ENCODE assay signal across 21 mouse cellular contexts in the genomic region with DNA sequence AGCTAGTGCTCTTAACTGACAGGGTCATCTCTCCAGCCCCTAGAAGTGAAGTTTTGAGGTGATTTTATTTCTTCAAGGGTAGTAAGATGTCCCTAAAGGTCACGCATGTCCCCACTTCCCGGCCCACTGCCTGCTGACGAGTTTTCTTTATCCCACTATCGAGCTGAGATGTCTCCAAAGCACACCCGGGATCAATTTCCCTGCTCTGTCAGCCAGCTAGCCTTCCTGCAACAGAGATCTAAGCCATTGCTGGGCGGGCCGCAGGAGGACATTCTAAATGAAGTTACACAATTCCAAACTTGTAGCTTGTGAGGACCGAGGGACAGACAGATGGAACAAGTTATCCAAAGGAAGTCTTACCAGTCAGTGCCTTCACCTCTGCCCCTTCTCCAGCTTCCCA. TPM values are rescaled to one million over a fixed set of nuclear protein-coding genes. Genes with fewer than 3 reads are reported as not detected.
A peak's percentile ranks its signal among the peaks of the same experiment; 100 is the strongest.
DNase-seq lines count a peak whose midpoint lies in the region; ATAC-seq and TF ChIP-seq lines count a peak whose summit lies in the region.
"Had no signal": no experiment of that assay in that cellular context is flagged by ENCODE, and none has a peak within 500 bp of the region (broad histone marks: within the 10 kb centered on the region; RNA-seq: fewer than 3 reads in every experiment).

No protein-coding gene starts in this region.

- DNase-seq in gastrocnemius, adult 2 months, result no peak
- DNase-seq in gastrocnemius, postnatal 14 days, result no peak
- DNase-seq in liver, adult 2 months (ENCODE audit: extremely low read depth, low read depth, low spot score), result no peak
- no peak for DNase-seq in liver, embryonic 11.5 days (ENCODE audit: low spot score)
- DNase-seq in embryonic facial prominence, embryonic 10.5 days (ENCODE audit: low spot score), result peak; percentile 59
- DNase-seq in urinary bladder, adult 2 months (ENCODE audit: low spot score), result no peak
- DNase-seq: adrenal gland, adult 2 months; cerebellum, adult 11-12 months; embryo, embryonic 11 days; heart, postnatal 14 days; layer of hippocampus, adult 9-11 months; retina, postnatal 1 day; thymus, postnatal 14 days had no signal

- WGBS in liver, adult 2 months, result 78% methylated on average over 8 of the region's 8 CpGs
- WGBS in liver, embryonic 11.5 days, result 68% methylated on average over 8 of the region's 8 CpGs
- WGBS in embryonic facial prominence, embryonic 10.5 days, result 22% methylated on average over 8 of the region's 8 CpGs
- WGBS in limb, embryonic 13.5 days, result 46% methylated on average over 8 of the region's 8 CpGs

- no peak overlapping the region; the same call in 1 of the 2 replicates for H3K9ac ChIP-seq in liver, adult 2 months (ENCODE audit: low read depth, low read length)
- H3K9ac ChIP-seq in liver, embryonic 11.5 days (ENCODE audit: low read depth, low read length), result no peak overlapping the region; the same call in 1 of the 2 replicates
- no peak overlapping the region for H3K9ac ChIP-seq in limb, embryonic 13.5 days

- TF ChIP-seq CTCF in gastrocnemius, adult 2 months (IDR thresholded peaks at IDR 0.05), result no peak
- no peak for TF ChIP-seq CTCF in liver, adult 2 months (IDR thresholded peaks at IDR 0.05; ENCODE audit: low read depth, low read length)

- no peak for ATAC-seq in liver, embryonic 11.5 days (replicated peaks; ENCODE audit: low FRiP score)
- ATAC-seq in limb, embryonic 13.5 days (ENCODE audit: low FRiP score, low read depth), result no peak

- peaks cover 12% of the 10 kb centered on the region for H3K4me1 ChIP-seq in liver, adult 2 months (ENCODE audit: control insufficient read depth, insufficient read depth, low read length)
- H3K4me1 ChIP-seq in liver, embryonic 11.5 days (replicated peaks; ENCODE audit: control insufficient read depth, insufficient read depth, low read length), result peaks cover 60% of the 10 kb centered on the region
- peaks cover 70% of the 10 kb centered on the region for H3K4me1 ChIP-seq in embryonic facial prominence, embryonic 10.5 days
- peaks cover 44% of the 10 kb centered on the region for H3K4me1 ChIP-seq in limb, embryonic 13.5 days

- TF ChIP-seq POLR2A in liver, adult 2 months (IDR thresholded peaks at IDR 0.05; ENCODE audit: extremely low read depth, insufficient read depth, low read length), result no peak

- H3K27me3 ChIP-seq in liver, adult 2 months (ENCODE audit: control insufficient read depth, insufficient read depth, low read length), result no peaks in the 10 kb centered on the region
- H3K27me3 ChIP-seq in liver, embryonic 11.5 days (replicated peaks; ENCODE audit: control insufficient read depth, insufficient read depth, low read length), result peaks cover 10% of the 10 kb centered on the region
- peaks cover 86% of the 10 kb centered on the region for H3K27me3 ChIP-seq in embryonic facial prominence, embryonic 10.5 days (replicated peaks; ENCODE audit: low read depth, poor library complexity, severe bottlenecking)
- peaks cover 41% of the 10 kb centered on the region for H3K27me3 ChIP-seq in limb, embryonic 13.5 days

- H3K36me3 ChIP-seq in liver, adult 2 months (ENCODE audit: control insufficient read depth, insufficient read depth, low read length), result no peaks in the 10 kb centered on the region
- H3K36me3 ChIP-seq in liver, embryonic 11.5 days (ENCODE audit: control insufficient read depth, insufficient read depth, low read length), result no peaks in the 10 kb centered on the region
- H3K36me3 ChIP-seq in embryonic facial prominence, embryonic 10.5 days (replicated peaks), result no peaks in the 10 kb centered on the region
- H3K36me3 ChIP-seq in limb, embryonic 13.5 days, result no peaks in the 10 kb centered on the region
- H3K36me3 ChIP-seq: forebrain, embryonic 12.5 days; midbrain, embryonic 10.5 days had no signal

- intact Hi-C loops in gastrocnemius, adult 2 months (cut with DNase I), result no loop called here
- intact Hi-C loops in gastrocnemius, postnatal 14 days (cut with DNase I; ENCODE audit: low total_unique reads), result no loop called here

- no peak overlapping the region; the same call in 1 of the 2 replicates for H3K4me2 ChIP-seq in liver, embryonic 11.5 days
- H3K4me2 ChIP-seq in limb, embryonic 13.5 days (replicated peaks), result 0 out of 2 replicates have a peak overlapping the region, but pooled peaks have one; percentile 7

- peak overlapping the region; percentile 90 for H3K27ac ChIP-seq in gastrocnemius, adult 2 months
- H3K27ac ChIP-seq in liver, adult 2 months (replicated peaks; ENCODE audit: insufficient read depth, low read depth, low read length), result peak overlapping the region; percentile 93
- H3K27ac ChIP-seq in liver, embryonic 11.5 days (ENCODE audit: low read depth, low read length), result no peak overlapping the region
- H3K27ac ChIP-seq in embryonic facial prominence, embryonic 10.5 days (replicated peaks), result peak overlapping the region; percentile 76; the same call in 1 of the 2 replicates
- H3K27ac ChIP-seq in limb, embryonic 13.5 days, result no peak overlapping the region
- H3K27ac ChIP-seq: forebrain, embryonic 12.5 days; kidney, postnatal 0 days; liver, embryonic 14.5 days had no signal

- no peaks in the 10 kb centered on the region for H3K9me3 ChIP-seq in liver, embryonic 11.5 days (ENCODE audit: control insufficient read depth, low read length)
- H3K9me3 ChIP-seq in embryonic facial prominence, embryonic 10.5 days, result no peaks in the 10 kb centered on the region
- no peaks in the 10 kb centered on the region for H3K9me3 ChIP-seq in limb, embryonic 13.5 days
- H3K9me3 ChIP-seq: forebrain, embryonic 12.5 days; midbrain, embryonic 10.5 days had no signal

- no peak overlapping the region for H3K4me3 ChIP-seq in gastrocnemius, adult 2 months
- H3K4me3 ChIP-seq in liver, adult 2 months (ENCODE audit: insufficient read depth, low read depth, low read length), result no peak overlapping the region
- no peak overlapping the region for H3K4me3 ChIP-seq in liver, embryonic 11.5 days (ENCODE audit: low read depth, low read length)
- H3K4me3 ChIP-seq in embryonic facial prominence, embryonic 10.5 days, result 0 out of 2 replicates have a peak overlapping the region, but pooled peaks have one; percentile 8
- 0 out of 2 replicates have a peak overlapping the region, but pooled peaks have one; percentile 4 for H3K4me3 ChIP-seq in limb, embryonic 13.5 days

- no peaks in the 10 kb centered on the region; the same call in 1 of the 2 replicates for H3K79me2 ChIP-seq in liver, adult 2 months (ENCODE audit: control insufficient read depth, insufficient read depth, low read length)

RNA-seq across cellular contexts. Expression of a gene that starts 0.9 kb away (rescaled TPM):
- 10 to 100 TPM; 27.4 to 44.7 TPM for total RNA-seq in gastrocnemius, adult 2 months (2021)
- total RNA-seq in gastrocnemius, postnatal 14 days (2021), result 10 to 100 TPM; 59.2 to 71.6 TPM
- total RNA-seq in liver, adult 2 months (2014; rRNA removed), result 220 and 240 TPM in 2 replicates
- polyA plus RNA-seq in liver, adult 2 months (2012; rRNA removed), result 618 and 693 TPM in 2 replicates
- polyA plus RNA-seq in liver, embryonic 11.5 days (2014; fragmentation: Nextera tagmentation; extraction: Ambion mirVana), result 277 and 325 TPM in 2 replicates
- 53.4 and 58.1 TPM in 2 replicates for polyA plus RNA-seq in embryonic facial prominence, embryonic 10.5 days (2016; fragmentation: Nextera tagmentation; extraction: Ambion mirVana)
- 74.0 and 83.4 TPM in 2 replicates for polyA plus RNA-seq in limb, embryonic 13.5 days (2015; fragmentation: Nextera tagmentation; extraction: Ambion mirVana)
- polyA plus RNA-seq in urinary bladder, adult 2 months (2012; rRNA removed), result 210 and 219 TPM in 2 replicates

RNA-seq across cellular contexts. Expression of a gene that starts 1.6 kb away (rescaled TPM):
- under 1 TPM in 1 of 2 experiments, not detected in 1; 0.36 TPM for total RNA-seq in gastrocnemius, adult 2 months (2021)
- total RNA-seq in gastrocnemius, postnatal 14 days (2021), result 1 to 10 TPM; 6.2 to 7.3 TPM
- not detected in 2 replicates for total RNA-seq in liver, adult 2 months (2014; rRNA removed)
- polyA plus RNA-seq in liver, adult 2 months (2012; rRNA removed), result not detected in 2 replicates
- polyA plus RNA-seq in liver, embryonic 11.5 days (2014; fragmentation: Nextera tagmentation; extraction: Ambion mirVana), result 0.62 and 1.0 TPM in 2 replicates
- 0.39 TPM in 2 replicates for polyA plus RNA-seq in embryonic facial prominence, embryonic 10.5 days (2016; fragmentation: Nextera tagmentation; extraction: Ambion mirVana)
- polyA plus RNA-seq in limb, embryonic 13.5 days (2015; fragmentation: Nextera tagmentation; extraction: Ambion mirVana), result 26.5 and 26.7 TPM in 2 replicates
- 0.31 and 0.84 TPM in 2 replicates for polyA plus RNA-seq in urinary bladder, adult 2 months (2012; rRNA removed)
- total RNA-seq: adrenal gland, adult 2 months; heart, adult 18-20 months; heart, postnatal 14 days; MEL; neutrophil, adult 5-6 weeks had no signal
- polyA plus RNA-seq: liver, embryonic 14.5 days had no signal

RNA-seq across cellular contexts. Expression of a gene that starts 27.2 kb away (rescaled TPM):
- total RNA-seq in gastrocnemius, adult 2 months (2021), result 1,000 to 10,000 TPM; 1,106 to 1,162 TPM
- total RNA-seq in gastrocnemius, postnatal 14 days (2021), result 100 to 1,000 TPM; 735 to 778 TPM
- total RNA-seq in liver, adult 2 months (2014; rRNA removed), result 248 and 362 TPM in 2 replicates
- 226 and 272 TPM in 2 replicates for polyA plus RNA-seq in liver, adult 2 months (2012; rRNA removed)
- 1,837 and 1,887 TPM in 2 replicates for polyA plus RNA-seq in liver, embryonic 11.5 days (2014; fragmentation: Nextera tagmentation; extraction: Ambion mirVana)
- polyA plus RNA-seq in embryonic facial prominence, embryonic 10.5 days (2016; fragmentation: Nextera tagmentation; extraction: Ambion mirVana), result 2,187 and 2,215 TPM in 2 replicates
- polyA plus RNA-seq in limb, embryonic 13.5 days (2015; fragmentation: Nextera tagmentation; extraction: Ambion mirVana), result 1,635 and 1,682 TPM in 2 replicates
- polyA plus RNA-seq in urinary bladder, adult 2 months (2012; rRNA removed), result 635 and 857 TPM in 2 replicates

RNA-seq across cellular contexts. Expression of a gene that starts 36.6 kb away (rescaled TPM):
- total RNA-seq in gastrocnemius, adult 2 months (2021), result 10 to 100 TPM; 16.0 to 17.3 TPM
- total RNA-seq in gastrocnemius, postnatal 14 days (2021), result 10 to 100 TPM; 25.6 to 28.6 TPM
- total RNA-seq in liver, adult 2 months (2014; rRNA removed), result 43.0 and 45.9 TPM in 2 replicates
- polyA plus RNA-seq in liver, adult 2 months (2012; rRNA removed), result 69.7 and 73.0 TPM in 2 replicates
- polyA plus RNA-seq in liver, embryonic 11.5 days (2014; fragmentation: Nextera tagmentation; extraction: Ambion mirVana), result 110 and 116 TPM in 2 replicates
- 95.8 and 101 TPM in 2 replicates for polyA plus RNA-seq in embryonic facial prominence, embryonic 10.5 days (2016; fragmentation: Nextera tagmentation; extraction: Ambion mirVana)
- 114 and 127 TPM in 2 replicates for polyA plus RNA-seq in limb, embryonic 13.5 days (2015; fragmentation: Nextera tagmentation; extraction: Ambion mirVana)
- 62.3 and 69.4 TPM in 2 replicates for polyA plus RNA-seq in urinary bladder, adult 2 months (2012; rRNA removed)

RNA-seq across cellular contexts. Expression of a gene that starts 44.8 kb away (rescaled TPM):
- total RNA-seq in gastrocnemius, adult 2 months (2021), result under 1 TPM; 0.36 to 0.43 TPM
- 1 to 10 TPM; 1.1 to 1.4 TPM for total RNA-seq in gastrocnemius, postnatal 14 days (2021)
- total RNA-seq in liver, adult 2 months (2014; rRNA removed), result 1.6 and 1.9 TPM in 2 replicates
- polyA plus RNA-seq in liver, adult 2 months (2012; rRNA removed), result 2.0 and 3.0 TPM in 2 replicates
- 2.5 and 3.0 TPM in 2 replicates for polyA plus RNA-seq in liver, embryonic 11.5 days (2014; fragmentation: Nextera tagmentation; extraction: Ambion mirVana)
- polyA plus RNA-seq in embryonic facial prominence, embryonic 10.5 days (2016; fragmentation: Nextera tagmentation; extraction: Ambion mirVana), result 6.6 and 7.1 TPM in 2 replicates
- 6.2 and 6.3 TPM in 2 replicates for polyA plus RNA-seq in limb, embryonic 13.5 days (2015; fragmentation: Nextera tagmentation; extraction: Ambion mirVana)
- polyA plus RNA-seq in urinary bladder, adult 2 months (2012; rRNA removed), result 5.7 and 6.1 TPM in 2 replicates

Comparison
In these comparisons a context has a peak if more than half of its experiments do, and no peak if none do; other contexts are left out.
1. H3K27ac ChIP-seq: peak in gastrocnemius, adult 2 months (single experiment), liver, adult 2 months (single experiment) and embryonic facial prominence, embryonic 10.5 days (single experiment); none in liver, embryonic 11.5 days (single experiment) and limb, embryonic 13.5 days (single experiment).
2. H3K4me3 ChIP-seq: peak in embryonic facial prominence, embryonic 10.5 days (single experiment) and limb, embryonic 13.5 days (single experiment); none in gastrocnemius, adult 2 months (single experiment), liver, adult 2 months (single experiment) and liver, embryonic 11.5 days (single experiment).
3. RNA of a gene that starts 1.6 kb away (polyA plus RNA-seq): 26.5 to 26.7 TPM in limb, embryonic 13.5 days; 0.62 to 1.0 TPM in liver, embryonic 11.5 days, 0.31 to 0.84 TPM in urinary bladder, adult 2 months, 0.39 TPM in embryonic facial prominence, embryonic 10.5 days and not detected in liver, adult 2 months; every median in the first group is over 10 times any median in the second.